Mouse (Mus musculus) lung, adult 2 months (tissue): Measurements from ENCODE around the gene Cpped1. TPM values are rescaled to one million over a fixed set of nuclear protein-coding genes. Genes with fewer than 3 reads are reported as not detected.

Experiments used
- DNase-seq: peaks from one replicate; pipeline ENCODE4 v3.0.0; 2022
- H3K4me1 ChIP-seq: fragments of 200-500 bp; 2 replicates; pipeline ENCODE4 v1.6.1; 2011; ENCODE audit warnings: low read length; ENCODE audit not compliant: control insufficient read depth, insufficient read depth
- H3K4me3 ChIP-seq: fragments of 200-500 bp; replicated peaks from 2 replicates; pipeline ENCODE3; 2011; ENCODE audit warnings: low read depth, mild to moderate bottlenecking, control low read depth, low read length; ENCODE audit errors: extremely low read depth
- CTCF ChIP-seq: fragments of 200-500 bp; IDR thresholded peaks from 2 replicates; pipeline ENCODE4 v1.5.1; 2011; ENCODE audit warnings: mild to moderate bottlenecking, low read length, control low read depth; ENCODE audit not compliant: insufficient read depth
- POLR2A ChIP-seq: fragments of 200-500 bp; IDR thresholded peaks from 2 replicates; pipeline ENCODE4 v1.6.1; 2011; ENCODE audit warnings: low read depth, mild to moderate bottlenecking, control low read depth, low read length, borderline replicate concordance; ENCODE audit errors: extremely low read depth
- WGBS: fragments of 180-500 bp; shearing (Covaris S2); methylation state at CpG from one replicate; pipeline ENCODE4 v1.1.7; 2018; 5-methylcytosine and 5-hydroxymethylcytosine counted together
- polyA plus RNA-seq: library from polyadenylated mRNA; depleted of rRNA; stranded (reverse); fragments of >200 nt; gene quantifications from 2 replicates; pipeline ENCODE4 v1.2.3, GENCODE M21; 2012

Gene Cpped1
- polyA plus RNA-seq, 1 experiment, result 15.7 TPM

DNA sequence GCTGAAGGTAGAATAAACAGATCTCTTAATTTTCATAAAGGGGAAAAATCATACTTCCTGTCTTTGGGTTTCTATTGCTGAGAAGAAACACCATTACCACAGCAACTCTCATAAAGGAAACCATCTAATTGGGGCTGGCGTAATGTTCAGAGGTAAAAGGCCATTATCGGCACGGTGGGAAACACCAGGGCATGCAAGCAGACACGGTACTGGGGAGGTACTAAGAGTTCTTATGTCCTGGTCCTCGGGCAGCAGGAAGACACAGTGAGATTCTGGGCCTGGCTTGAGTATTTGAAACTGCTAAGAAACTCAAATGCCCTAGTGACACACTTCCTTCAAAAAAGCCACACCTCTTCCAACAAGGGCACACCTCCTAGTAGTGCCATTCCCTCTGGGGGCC lies 12.8 kb downstream of the Cpped1 start:
- no peak for TF ChIP-seq POLR2A
- TF ChIP-seq CTCF, result no peak
- WGBS, result 75% methylated on average over 5 of the region's 5 CpGs
- H3K4me1 ChIP-seq, result no peaks in the 10 kb centered on the region; the same call in 1 of the 2 replicates
- no peak for DNase-seq
- no peak overlapping the region for H3K4me3 ChIP-seq

DNA sequence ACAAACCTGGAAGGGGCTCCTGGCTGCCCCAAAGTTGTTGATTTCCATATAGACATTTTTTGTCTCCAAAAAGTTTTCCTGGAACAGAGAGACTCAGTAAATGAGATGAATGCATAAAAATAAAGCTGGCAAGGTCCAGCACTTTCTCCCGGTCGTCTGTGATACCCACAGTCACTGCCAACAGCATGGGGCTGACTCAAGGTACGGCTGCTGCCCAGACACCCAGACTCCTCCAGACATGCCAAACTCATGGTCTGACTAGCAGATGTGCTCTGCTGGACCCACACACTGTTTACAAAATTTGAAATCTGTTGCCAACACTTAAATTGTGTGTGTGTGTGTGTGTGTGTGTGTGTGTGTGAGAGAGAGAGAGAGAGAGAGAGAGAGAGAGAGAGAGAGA lies 14.4 kb downstream of the Cpped1 start:
- TF ChIP-seq CTCF (no peak), POLR2A (no peak)
- DNase-seq, result no peak
- Histone ChIP-seq H3K4me1 (no peaks in the 10 kb centered on the region; the same call in 1 of the 2 replicates), H3K4me3 (no peak overlapping the region)
- WGBS, result 74% methylated on average over 3 of the region's 3 CpGs

GRCm38 (mm10) chr16:11890186-11890585 lies 19.1 kb downstream of the Cpped1 start:
- WGBS, result 47% methylated on average over 3 of the region's 3 CpGs
- H3K4me1 ChIP-seq, result no peaks in the 10 kb centered on the region; the same call in 1 of the 2 replicates
- TF ChIP-seq CTCF (no peak), POLR2A (no peak)
- no peak overlapping the region for H3K4me3 ChIP-seq
- no peak for DNase-seq

- 46% methylated on average over 3 of the region's 3 CpGs for WGBS
Observed at GRCm38 (mm10) chr16:11889741-11890140, 19.5 kb downstream of the Cpped1 start.

DNA sequence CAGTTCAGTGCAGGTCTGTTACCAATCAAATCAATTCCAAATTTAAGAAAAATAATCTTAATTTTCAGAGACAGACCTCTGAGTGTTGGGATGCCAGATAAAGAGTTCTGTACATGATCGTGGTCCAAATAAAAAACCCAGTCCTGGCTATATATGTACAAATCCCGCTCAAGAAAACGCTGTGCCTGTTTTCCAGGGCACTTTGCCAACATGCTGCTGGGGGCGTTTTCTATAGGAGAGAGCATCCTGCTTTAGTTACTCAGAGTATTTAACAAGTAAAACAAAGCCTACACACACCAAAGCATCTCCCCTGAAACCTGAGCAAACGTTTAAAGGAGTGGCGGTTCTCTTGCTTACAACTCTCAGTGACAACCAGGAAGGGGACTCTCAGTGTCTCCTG lies 27.4 kb downstream of the Cpped1 start:
- no peak overlapping the region for H3K4me3 ChIP-seq
- TF ChIP-seq POLR2A (no peak), CTCF (no peak)
- no peak for DNase-seq
- 58% methylated on average over 6 of the region's 6 CpGs for WGBS
- no peaks in the 10 kb centered on the region for H3K4me1 ChIP-seq

More at GRCm38 (mm10) chr16:11889741-11890140, 19.5 kb downstream of the Cpped1 start:
- Histone ChIP-seq H3K4me3 (no peak overlapping the region), H3K4me1 (no peaks in the 10 kb centered on the region; the same call in 1 of the 2 replicates)
- TF ChIP-seq CTCF (no peak), POLR2A (no peak)
- no peak for DNase-seq

DNA sequence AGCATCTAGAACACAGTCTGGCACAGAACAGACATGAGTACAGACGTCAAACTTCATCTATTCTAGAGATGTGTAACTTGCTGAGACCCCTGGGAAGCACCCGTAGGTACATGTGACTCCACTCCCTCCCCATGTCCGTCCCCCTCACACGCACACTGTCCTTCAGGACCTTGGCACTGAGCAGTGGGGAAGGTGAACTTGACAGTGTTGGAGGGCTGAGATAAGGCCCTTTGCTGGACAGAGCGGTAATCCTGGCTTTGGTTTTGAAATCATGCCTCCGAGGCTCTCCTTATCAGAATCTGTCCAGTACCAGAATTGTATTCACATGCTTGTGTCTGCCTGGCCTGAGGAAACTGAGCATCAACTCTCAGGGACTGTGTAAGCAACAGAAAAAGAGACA lies 28.8 kb downstream of the Cpped1 start:
- DNase-seq, result no peak
- H3K4me1 ChIP-seq, result no peaks in the 10 kb centered on the region
- no peak for TF ChIP-seq POLR2A
- no peak for TF ChIP-seq CTCF
- H3K4me3 ChIP-seq, result no peak overlapping the region
- 83% methylated on average over 6 of the region's 6 CpGs for WGBS

DNA sequence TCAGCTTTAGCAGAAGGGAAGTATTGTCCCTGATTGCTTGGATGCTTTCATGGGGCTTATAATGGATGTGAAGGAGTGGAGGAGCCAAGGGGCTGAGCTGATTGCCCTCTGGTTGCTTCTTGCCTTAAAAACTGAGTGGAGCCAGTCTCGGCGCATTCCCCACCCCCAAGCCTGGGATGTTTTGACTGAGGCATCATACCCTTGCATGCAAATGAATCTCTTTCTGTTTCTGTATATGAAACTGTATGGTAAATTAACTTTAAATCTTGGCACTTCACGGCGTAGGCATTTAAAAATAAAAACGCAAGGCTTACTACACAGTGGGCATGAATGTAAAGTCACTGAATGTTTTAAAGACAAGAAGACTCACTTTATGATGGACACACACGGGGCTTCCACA lies 30.0 kb downstream of the Cpped1 start:
- WGBS, result 97% methylated on average over 6 of the region's 6 CpGs
- Histone ChIP-seq H3K4me1 (no peaks in the 10 kb centered on the region), H3K4me3 (no peak overlapping the region)
- DNase-seq, result no peak
- no peak for TF ChIP-seq POLR2A
- TF ChIP-seq CTCF, result no peak

GRCm38 (mm10) chr16:11875227-11875626 lies 34.0 kb downstream of the Cpped1 start:
- TF ChIP-seq POLR2A (no peak), CTCF (no peak)
- Histone ChIP-seq H3K4me3 (no peak overlapping the region), H3K4me1 (no peaks in the 10 kb centered on the region)
- no peak for DNase-seq
- WGBS, result 89% methylated on average over 5 of the region's 5 CpGs

GRCm38 (mm10) chr16:11873292-11873691 lies 36.0 kb downstream of the Cpped1 start:
- TF ChIP-seq CTCF, result no peak
- no peak for TF ChIP-seq POLR2A
- WGBS, result 90% methylated on average over 3 of the region's 3 CpGs
- H3K4me3 ChIP-seq, result no peak overlapping the region
- DNase-seq, result no peak
- no peaks in the 10 kb centered on the region for H3K4me1 ChIP-seq

- H3K4me3 ChIP-seq, result no peak overlapping the region
- TF ChIP-seq POLR2A (no peak), CTCF (no peak)
- H3K4me1 ChIP-seq, result no peaks in the 10 kb centered on the region
- WGBS, result 57% methylated on average over 3 of the region's 3 CpGs
- no peak for DNase-seq
Observed at GRCm38 (mm10) chr16:11868486-11868885, 40.8 kb downstream of the Cpped1 start.
